Mouse (Mus musculus) lung, postnatal 0 days (tissue): Measurements from ENCODE around the gene Mlx. TPM values are rescaled to one million over a fixed set of nuclear protein-coding genes. Genes with fewer than 3 reads are reported as not detected.

Source experiments
- ATAC-seq: fragments of 200-750 bp; cut with Nextera tagmentation; 2 replicates; pipeline ENCODE4 v1.8.0; 2017; ENCODE audit warnings: moderate library complexity
- DNase-seq: peaks from one replicate; pipeline ENCODE4 v3.0.0-alpha.2; 2016; ENCODE audit warnings: low spot score
- H3K27ac ChIP-seq: fragments of 300-500 bp; sonication (generic); 2 replicates; pipeline ENCODE4 v1.5.1; 2014; ENCODE audit warnings: antibody characterized with exemption, mild to moderate bottlenecking, low read length, mixed read lengths
- H3K27me3 ChIP-seq: fragments of 300-500 bp; sonication (generic); replicated peaks from 2 replicates; pipeline ENCODE4 v1.6.1; 2014; ENCODE audit warnings: low read length, mixed read lengths; ENCODE audit not compliant: insufficient read depth
- H3K36me3 ChIP-seq: fragments of 300-500 bp; sonication (generic); 2 replicates; pipeline ENCODE4 v1.6.1; 2014; ENCODE audit warnings: low read length, mixed read lengths; ENCODE audit not compliant: insufficient read depth
- H3K4me1 ChIP-seq: fragments of 300-500 bp; sonication (generic); 2 replicates; pipeline ENCODE4 v1.6.1; 2014; ENCODE audit warnings: antibody characterized with exemption, low read depth, low read length, mixed read lengths; ENCODE audit not compliant: insufficient read depth
- H3K4me2 ChIP-seq: fragments of 300-500 bp; sonication (generic); replicated peaks from 2 replicates; pipeline ENCODE4 v1.6.1; 2014; ENCODE audit warnings: low read depth, mild to moderate bottlenecking, low read length, moderate library complexity, mixed read lengths
- H3K4me3 ChIP-seq: fragments of 300-500 bp; sonication (generic); 2 replicates; pipeline ENCODE4 v1.5.1; 2014; ENCODE audit warnings: low read depth, low read length
- H3K9ac ChIP-seq: fragments of 300-500 bp; sonication (generic); replicated peaks from 2 replicates; pipeline ENCODE4 v1.6.1; 2014; ENCODE audit warnings: low read depth, mild to moderate bottlenecking
- H3K9me3 ChIP-seq: fragments of 300-500 bp; sonication (generic); 2 replicates; pipeline ENCODE4 v1.6.1; 2016; ENCODE audit warnings: low read length, mixed read lengths
- CTCF ChIP-seq: IDR thresholded peaks from 2 replicates; pipeline ENCODE4 v1.5.1; 2016; ENCODE audit warnings: antibody characterized with exemption, mild to moderate bottlenecking
- EP300 ChIP-seq: IDR thresholded peaks from 2 replicates; pipeline ENCODE4 v1.6.1; 2016; ENCODE audit warnings: antibody characterized with exemption, mild to moderate bottlenecking, control low read depth
- WGBS: fragments of 180-500 bp; shearing (Covaris S2); extraction: QIAGEN DNeasy Blood & Tissue Kit; methylation state at CpG from one replicate; pipeline ENCODE4 v1.1.7; 2014; 5-methylcytosine and 5-hydroxymethylcytosine counted together
- polyA plus RNA-seq: library from polyadenylated mRNA; unstranded; fragments of >200 nt; fragmentation: Nextera tagmentation; extraction: Ambion mirVana; gene quantifications from 2 replicates; pipeline ENCODE4 v1.2.1, GENCODE M21; 2015

Mlx gene
- polyA plus RNA-seq, 1 experiment from 2014 or later: 42.5 TPM

- WGBS: 89% methylated on average over 18 of the region's 18 CpGs
- H3K27ac ChIP-seq: peak overlapping the region; percentile 85; the same call in 1 of the 2 replicates
Measured at GRCm38 (mm10) chr11:101085617-101086322, 1.3 kb upstream of the Mlx start.

GRCm38 (mm10) chr11:101086323-101086674, 778 bp upstream of the Mlx start:
- H3K27ac ChIP-seq: peak overlapping the region; percentile 85
- DNase-seq: no peak
- H3K9ac ChIP-seq: no peak overlapping the region
- peaks cover 8% of the 10 kb centered on the region; the same call in 1 of the 2 replicates for H3K36me3 ChIP-seq
- peaks cover 20% of the 10 kb centered on the region; the same call in 1 of the 2 replicates for H3K4me1 ChIP-seq
- peak overlapping the region; percentile 96 for H3K4me2 ChIP-seq
- H3K9me3 ChIP-seq: no peaks in the 10 kb centered on the region
- H3K27me3 ChIP-seq: no peaks in the 10 kb centered on the region
- 69% methylated on average over 6 of the region's 6 CpGs for WGBS
- TF ChIP-seq EP300: no peak
- no peak for TF ChIP-seq CTCF
- no peak overlapping the region for H3K4me3 ChIP-seq
- no peak for ATAC-seq

More at GRCm38 (mm10) chr11:101085617-101086322, 1.3 kb upstream of the Mlx start:
- ATAC-seq: no peak
- Histone ChIP-seq H3K36me3 (peaks cover 5% of the 10 kb centered on the region; the same call in 1 of the 2 replicates), H3K4me1 (peaks cover 20% of the 10 kb centered on the region; the same call in 1 of the 2 replicates), H3K4me2 (no peak overlapping the region), H3K27me3 (no peaks in the 10 kb centered on the region), H3K4me3 (no peak overlapping the region), H3K9me3 (no peaks in the 10 kb centered on the region), H3K9ac (no peak overlapping the region)
- no peak for DNase-seq
- TF ChIP-seq CTCF (no peak), EP300 (no peak)

- TF ChIP-seq CTCF (no peak), EP300 (no peak)
- Histone ChIP-seq H3K9me3 (no peaks in the 10 kb centered on the region), H3K36me3 (peaks cover 15% of the 10 kb centered on the region; the same call in 1 of the 2 replicates), H3K4me1 (peaks cover 20% of the 10 kb centered on the region; the same call in 1 of the 2 replicates), H3K4me2 (peak overlapping the region; percentile 96), H3K9ac (peak overlapping the region; percentile 77), H3K27ac (peak overlapping the region; percentile 85), H3K4me3 (peak overlapping the region; percentile 67), H3K27me3 (no peaks in the 10 kb centered on the region)
- 2% methylated on average over 8 of the region's 8 CpGs for WGBS
- DNase-seq (peak; percentile 68), ATAC-seq (no peak)
Measured at GRCm38 (mm10) chr11:101087682-101088055, 592 bp downstream of the Mlx start.

GRCm38 (mm10) chr11:101089931-101090330, 2.9 kb downstream of the Mlx start:
- no peak overlapping the region for H3K4me3 ChIP-seq
- ATAC-seq: peak; percentile 13; the same call in 1 of the 2 replicates
- peak overlapping the region; percentile 44; the same call in 1 of the 2 replicates for H3K27ac ChIP-seq
- no peaks in the 10 kb centered on the region for H3K9me3 ChIP-seq
- WGBS: 51% methylated on average over 1 of the region's 1 CpGs
- H3K27me3 ChIP-seq: no peaks in the 10 kb centered on the region
- TF ChIP-seq EP300 (peak; percentile 35; the same call in 1 of the 2 replicates), CTCF (no peak)
- H3K36me3 ChIP-seq: peaks cover 15% of the 10 kb centered on the region; the same call in 1 of the 2 replicates
- no peak overlapping the region for H3K9ac ChIP-seq
- no peak overlapping the region for H3K4me2 ChIP-seq
- H3K4me1 ChIP-seq: peaks cover 19% of the 10 kb centered on the region; the same call in 1 of the 2 replicates
- DNase-seq: peak; percentile 73

- DNase-seq: no peak
Measured at GRCm38 (mm10) chr11:101094930-101095313, 7.8 kb downstream of the Mlx start.

GRCm38 (mm10) chr11:101095314-101096024, 8.4 kb downstream of the Mlx start, which contains the start of gene Psmc3ip:
TSS of gene Psmc3ip (minus strand) at chr11:101095436.
- under 1% methylated on average over 43 of the region's 43 CpGs for WGBS
- TF ChIP-seq CTCF (peak; percentile 84), EP300 (no peak)
- peaks cover 43% of the 10 kb centered on the region for H3K36me3 ChIP-seq

More at GRCm38 (mm10) chr11:101094930-101095313, 7.8 kb downstream of the Mlx start:
- Histone ChIP-seq H3K9me3 (no peaks in the 10 kb centered on the region), H3K27ac (no peak overlapping the region), H3K4me2 (peak overlapping the region; percentile 88), H3K4me3 (peak overlapping the region; percentile 71), H3K4me1 (peaks cover 8% of the 10 kb centered on the region), H3K27me3 (no peaks in the 10 kb centered on the region), H3K9ac (peak overlapping the region; percentile 73), H3K36me3 (peaks cover 38% of the 10 kb centered on the region)
- TF ChIP-seq CTCF: no peak
- TF ChIP-seq EP300: no peak
- ATAC-seq: no peak
- whole genome bisulfite sequencing: 1% methylated on average over 18 of the region's 18 CpGs

More at GRCm38 (mm10) chr11:101095314-101096024, 8.4 kb downstream of the Mlx start, which contains the start of gene Psmc3ip:
- Histone ChIP-seq H3K27me3 (no peaks in the 10 kb centered on the region), H3K27ac (peak within 1 kb of the TSS; percentile 92), H3K9me3 (no peaks in the 10 kb centered on the region), H3K4me3 (peak within 1 kb of the TSS; percentile 71), H3K4me2 (peak within 1 kb of the TSS; percentile 88), H3K9ac (peak within 1 kb of the TSS; percentile 73), H3K4me1 (peaks cover 8% of the 10 kb centered on the region)
- peak; percentile 98 for DNase-seq
- peak; percentile 99 for ATAC-seq
